Mouse (Mus musculus): ENCODE results near the gene Uvrag. TPM values are rescaled to one million over a fixed set of nuclear protein-coding genes. Genes with fewer than 3 reads are reported as not detected.

Gene Uvrag
- polyA plus RNA-seq, 1 experiment from 2014 or later: 10.1 TPM

DNA sequence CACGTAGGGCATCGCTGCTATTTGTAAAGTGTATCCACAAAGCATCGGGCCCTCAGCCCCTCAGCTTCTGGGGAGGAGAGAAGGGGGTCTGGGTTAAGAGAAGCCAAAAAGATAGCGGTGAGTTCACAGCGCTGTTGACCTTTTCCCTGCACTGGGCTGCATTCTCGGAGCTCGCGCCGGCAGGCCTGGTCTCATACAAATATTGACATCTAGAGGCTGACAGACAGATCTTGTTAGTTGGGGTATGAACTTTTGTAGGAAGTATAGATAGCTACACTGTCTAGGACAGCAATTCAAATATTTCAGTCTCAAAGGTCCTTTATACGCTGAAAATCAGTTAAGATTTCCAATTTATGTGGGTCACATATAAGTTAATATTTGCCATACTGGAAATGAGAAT, 205.7 kb downstream of the Uvrag start:
- DNase-seq (ENCODE audit: low spot score, missing footprints) (no peak), ATAC-seq (ENCODE audit: low FRiP score) (no peak)
- H3K36me3 ChIP-seq (ENCODE audit: control insufficient read depth, insufficient read depth, low read length): no peaks in the 10 kb centered on the region
- H3K4me3 ChIP-seq (ENCODE audit: low read depth, low read length): no peak overlapping the region
- H3K27me3 ChIP-seq (ENCODE audit: control insufficient read depth, insufficient read depth, low read length): no peaks in the 10 kb centered on the region
- no peaks in the 10 kb centered on the region; the same call in 1 of the 2 replicates for H3K4me1 ChIP-seq (ENCODE audit: control insufficient read depth, insufficient read depth, low read length)
- H3K9ac ChIP-seq (ENCODE audit: low read length): no peak overlapping the region
- H3K27ac ChIP-seq (ENCODE audit: low read depth, low read length): no peak overlapping the region
- no peaks in the 10 kb centered on the region for H3K9me3 ChIP-seq (ENCODE audit: control insufficient read depth, low read length)
- H3K4me2 ChIP-seq: no peak overlapping the region
- WGBS: 85% methylated on average over 10 of the region's 10 CpGs

DNA sequence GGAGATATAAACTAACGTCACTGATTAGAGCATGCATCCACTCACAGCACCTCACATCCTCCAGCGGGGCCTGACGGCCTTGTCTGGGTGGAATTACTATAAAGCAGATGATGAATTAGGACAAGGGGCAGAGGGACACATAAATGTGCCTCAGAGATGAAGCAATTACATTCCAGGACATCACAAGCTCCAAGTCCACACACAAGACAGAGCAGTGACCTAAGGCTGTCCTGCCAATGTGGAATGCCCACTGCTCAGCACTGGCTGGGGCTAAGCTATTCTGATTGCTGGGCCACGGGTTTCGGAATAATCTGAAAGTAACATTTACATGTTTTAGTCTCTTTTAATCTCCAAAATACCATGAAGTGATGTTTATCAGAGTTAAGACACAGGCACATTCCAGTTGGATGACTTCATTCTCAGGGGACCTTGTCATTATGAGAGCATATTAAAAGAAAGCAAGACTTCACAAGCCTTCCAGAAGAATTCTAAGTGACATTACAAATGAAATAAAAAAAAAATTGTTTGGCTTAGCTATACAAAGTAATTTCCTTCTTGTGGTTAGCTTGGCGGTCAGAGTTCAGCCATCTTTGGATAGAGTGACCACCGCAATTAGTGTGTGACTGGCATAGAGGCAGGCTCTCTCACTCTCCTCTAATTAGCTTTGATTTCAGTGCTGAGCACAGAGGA, 212.5 kb downstream of the Uvrag start:
- 86% methylated on average over 7 of the region's 7 CpGs for WGBS
- no peaks in the 10 kb centered on the region for H3K27me3 ChIP-seq (ENCODE audit: control insufficient read depth, insufficient read depth, low read length)
- peak; percentile 39 for DNase-seq (ENCODE audit: low spot score, missing footprints)
- H3K9ac ChIP-seq (ENCODE audit: low read length): no peak overlapping the region
- no peak overlapping the region for H3K4me3 ChIP-seq (ENCODE audit: low read depth, low read length)
- no peak for ATAC-seq (ENCODE audit: low FRiP score)
- H3K4me2 ChIP-seq: no peak overlapping the region
- no peak overlapping the region for H3K27ac ChIP-seq (ENCODE audit: low read depth, low read length)
- no peaks in the 10 kb centered on the region for H3K9me3 ChIP-seq (ENCODE audit: control insufficient read depth, low read length)
- H3K36me3 ChIP-seq (ENCODE audit: control insufficient read depth, insufficient read depth, low read length): no peaks in the 10 kb centered on the region
- peaks cover 6% of the 10 kb centered on the region; the same call in 1 of the 2 replicates for H3K4me1 ChIP-seq (ENCODE audit: control insufficient read depth, insufficient read depth, low read length)

DNA sequence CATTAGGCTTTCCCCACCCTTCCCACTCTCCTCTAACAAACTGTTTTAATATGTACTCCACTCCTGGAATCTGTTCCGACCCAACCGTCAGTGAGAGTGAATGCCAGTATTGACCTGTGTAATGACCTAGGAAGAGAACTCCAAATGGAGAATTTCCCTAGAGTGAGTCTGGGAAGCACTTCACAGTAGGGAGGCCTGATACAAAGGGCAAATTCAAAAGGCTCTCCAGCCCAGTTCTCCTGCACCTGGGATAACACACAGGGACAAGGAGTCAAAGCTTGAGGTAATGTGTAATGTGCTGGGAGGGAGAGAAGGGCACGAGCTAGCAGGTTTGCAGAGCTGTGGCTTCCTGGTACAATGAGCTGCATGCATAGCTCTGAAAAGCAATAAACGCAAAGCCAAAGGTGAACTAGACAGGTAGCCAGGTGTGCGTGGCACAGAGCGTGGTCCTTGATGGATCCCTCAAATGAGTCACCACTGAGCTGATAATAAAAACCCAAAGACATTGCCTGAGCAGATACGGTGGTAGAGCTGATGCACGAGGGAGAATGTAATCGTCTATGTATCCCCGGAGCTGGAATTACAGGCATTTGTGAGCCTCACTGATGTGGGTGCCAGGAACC, 213.9 kb downstream of the Uvrag start:
- Histone ChIP-seq H3K4me1 (ENCODE audit: control insufficient read depth, insufficient read depth, low read length) (peaks cover 6% of the 10 kb centered on the region; the same call in 1 of the 2 replicates), H3K9ac (ENCODE audit: low read length) (no peak overlapping the region), H3K9me3 (ENCODE audit: control insufficient read depth, low read length) (no peaks in the 10 kb centered on the region), H3K4me3 (ENCODE audit: low read depth, low read length) (no peak overlapping the region), H3K36me3 (ENCODE audit: control insufficient read depth, insufficient read depth, low read length) (no peaks in the 10 kb centered on the region), H3K27ac (ENCODE audit: low read depth, low read length) (no peak overlapping the region), H3K27me3 (ENCODE audit: control insufficient read depth, insufficient read depth, low read length) (no peaks in the 10 kb centered on the region), H3K4me2 (no peak overlapping the region)
- WGBS: 81% methylated on average over 10 of the region's 10 CpGs
- ATAC-seq (ENCODE audit: low FRiP score): no peak
- DNase-seq (ENCODE audit: low spot score, missing footprints): peak; percentile 78

DNA sequence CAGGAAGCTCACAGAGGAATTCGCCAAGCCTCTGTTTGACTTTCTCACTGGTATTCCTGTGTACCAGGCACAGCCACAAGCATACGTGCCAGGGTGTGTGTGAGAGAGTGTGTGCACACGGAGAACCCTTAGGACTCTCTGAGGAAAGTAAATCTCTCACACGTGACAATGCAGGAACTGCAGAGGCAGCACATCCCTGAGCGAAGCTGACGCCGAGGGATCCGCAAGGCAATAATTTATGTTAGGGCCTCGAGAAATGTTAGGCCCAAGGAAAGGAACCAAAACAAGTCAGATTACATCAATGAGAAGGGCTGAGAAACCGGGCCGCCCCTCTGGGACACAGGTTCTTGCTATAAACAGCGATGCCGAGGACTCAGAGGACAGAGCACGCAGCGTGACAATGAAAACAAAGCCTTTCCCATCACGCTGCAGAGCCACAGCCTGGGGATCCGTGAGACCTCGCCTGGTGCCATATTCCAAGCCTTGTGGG, 216.5 kb downstream of the Uvrag start:
- DNase-seq (ENCODE audit: low spot score, missing footprints) (peak; percentile 88), ATAC-seq (ENCODE audit: low FRiP score) (no peak)
- Histone ChIP-seq H3K9me3 (ENCODE audit: control insufficient read depth, low read length) (no peaks in the 10 kb centered on the region), H3K4me1 (ENCODE audit: control insufficient read depth, insufficient read depth, low read length) (peaks cover 6% of the 10 kb centered on the region; the same call in 1 of the 2 replicates), H3K27me3 (ENCODE audit: control insufficient read depth, insufficient read depth, low read length) (no peaks in the 10 kb centered on the region), H3K36me3 (ENCODE audit: control insufficient read depth, insufficient read depth, low read length) (no peaks in the 10 kb centered on the region), H3K9ac (ENCODE audit: low read length) (peak overlapping the region; percentile 44; the same call in 1 of the 2 replicates), H3K4me3 (ENCODE audit: low read depth, low read length) (no peak overlapping the region), H3K4me2 (no peak overlapping the region), H3K27ac (ENCODE audit: low read depth, low read length) (no peak overlapping the region)
- 49% methylated on average over 18 of the region's 18 CpGs for WGBS

DNA sequence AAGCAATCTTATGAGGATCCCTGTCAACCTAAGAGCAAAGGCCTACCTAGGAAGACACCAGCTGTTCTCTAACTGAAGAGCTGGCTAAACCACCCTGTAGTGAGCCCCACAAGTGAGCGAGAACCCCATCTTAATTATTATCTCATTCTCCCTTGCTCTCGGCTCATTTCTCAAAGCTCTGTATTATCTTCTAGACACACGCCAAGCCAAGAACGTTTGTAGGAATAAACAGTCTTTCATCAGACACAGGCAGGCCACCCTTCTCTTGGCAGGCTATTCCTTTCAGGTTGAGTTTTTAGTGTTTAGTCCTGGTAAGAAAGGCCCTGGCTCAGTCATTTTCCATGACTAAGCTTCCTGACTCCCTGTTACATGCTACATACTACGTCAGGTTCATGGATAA, 218.0 kb downstream of the Uvrag start:
- Histone ChIP-seq H3K27me3 (ENCODE audit: control insufficient read depth, insufficient read depth, low read length) (no peaks in the 10 kb centered on the region), H3K36me3 (ENCODE audit: control insufficient read depth, insufficient read depth, low read length) (no peaks in the 10 kb centered on the region), H3K27ac (ENCODE audit: low read depth, low read length) (no peak overlapping the region), H3K4me3 (ENCODE audit: low read depth, low read length) (no peak overlapping the region), H3K9ac (ENCODE audit: low read length) (no peak overlapping the region), H3K4me1 (ENCODE audit: control insufficient read depth, insufficient read depth, low read length) (peaks cover 6% of the 10 kb centered on the region; the same call in 1 of the 2 replicates), H3K9me3 (ENCODE audit: control insufficient read depth, low read length) (no peaks in the 10 kb centered on the region), H3K4me2 (no peak overlapping the region)
- no peak for ATAC-seq (ENCODE audit: low FRiP score)
- 91% methylated on average over 5 of the region's 5 CpGs for WGBS
- DNase-seq (ENCODE audit: low spot score, missing footprints): no peak

DNA sequence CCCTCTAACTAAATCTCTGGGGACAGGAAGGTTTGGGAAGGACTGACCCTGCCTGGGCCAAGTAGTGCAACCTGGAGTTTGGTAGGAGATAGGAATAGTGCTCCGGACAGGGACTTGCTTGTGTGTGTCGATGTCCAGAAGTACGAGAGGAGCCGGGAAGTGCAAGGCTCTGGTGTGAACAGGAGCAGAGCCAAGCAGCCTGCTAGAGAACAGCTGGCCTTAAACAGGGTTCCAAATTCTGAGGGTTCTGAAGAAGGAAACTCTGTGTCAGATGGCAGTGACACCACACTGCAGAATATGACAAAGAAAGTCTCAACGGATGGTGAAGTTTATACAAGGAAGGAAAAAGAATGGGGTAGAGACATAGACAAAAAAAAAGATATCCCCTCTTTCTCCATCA, 223.5 kb downstream of the Uvrag start:
- 93% methylated on average over 5 of the region's 5 CpGs for WGBS
- Histone ChIP-seq H3K4me3 (ENCODE audit: low read depth, low read length) (no peak overlapping the region), H3K9ac (ENCODE audit: low read length) (no peak overlapping the region), H3K4me1 (ENCODE audit: control insufficient read depth, insufficient read depth, low read length) (no peaks in the 10 kb centered on the region), H3K36me3 (ENCODE audit: control insufficient read depth, insufficient read depth, low read length) (no peaks in the 10 kb centered on the region), H3K27me3 (ENCODE audit: control insufficient read depth, insufficient read depth, low read length) (no peaks in the 10 kb centered on the region), H3K9me3 (ENCODE audit: control insufficient read depth, low read length) (no peaks in the 10 kb centered on the region), H3K27ac (ENCODE audit: low read depth, low read length) (no peak overlapping the region), H3K4me2 (no peak overlapping the region)
- ATAC-seq (ENCODE audit: low FRiP score) (no peak), DNase-seq (ENCODE audit: low spot score, missing footprints) (peak; percentile 17)

DNA sequence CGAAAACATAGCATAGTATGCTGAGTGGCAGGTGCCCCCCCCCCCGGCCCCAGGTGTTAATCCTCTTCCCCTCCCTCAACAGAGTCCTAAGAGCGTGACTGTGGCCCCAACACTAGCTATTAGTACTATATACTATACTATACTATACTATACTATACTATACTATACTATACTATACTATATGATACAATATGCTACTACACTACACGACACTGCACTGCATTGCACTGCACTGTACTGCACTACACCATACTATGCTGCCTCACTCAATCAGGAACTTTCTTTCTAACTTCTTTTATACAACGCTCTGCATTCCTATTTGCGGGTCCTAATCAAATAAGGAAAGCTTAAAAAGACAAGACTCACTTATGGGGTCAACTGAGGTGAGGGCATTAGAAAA, 224.4 kb downstream of the Uvrag start:
- H3K9me3 ChIP-seq (ENCODE audit: control insufficient read depth, low read length): no peaks in the 10 kb centered on the region
- 78% methylated on average over 6 of the region's 6 CpGs for WGBS

DNA sequence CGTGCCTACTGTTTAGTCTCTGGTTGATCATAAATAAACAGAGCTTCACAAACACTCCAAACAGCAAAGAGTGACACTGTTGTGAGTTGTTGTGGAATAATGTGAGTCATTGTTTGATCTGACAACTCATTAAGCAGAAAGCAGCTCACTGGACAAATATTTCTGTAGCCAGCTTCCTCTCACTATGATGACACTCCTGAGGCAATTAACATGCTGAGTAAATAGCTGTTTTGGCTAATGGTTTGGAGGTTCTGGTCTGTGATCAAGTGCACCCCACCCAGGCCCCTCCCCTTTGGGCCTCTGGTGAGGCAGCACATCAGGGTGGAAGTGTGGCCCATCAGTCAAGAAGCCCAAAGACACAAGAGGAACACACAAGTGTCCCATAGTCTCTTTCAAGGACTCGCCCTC, 228.0 kb downstream of the Uvrag start:
- DNase-seq (ENCODE audit: low spot score, missing footprints): no peak
- H3K27me3 ChIP-seq (ENCODE audit: control insufficient read depth, insufficient read depth, low read length): no peaks in the 10 kb centered on the region
- H3K36me3 ChIP-seq (ENCODE audit: control insufficient read depth, insufficient read depth, low read length): no peaks in the 10 kb centered on the region
- H3K4me1 ChIP-seq (ENCODE audit: control insufficient read depth, insufficient read depth, low read length): no peaks in the 10 kb centered on the region
- ATAC-seq (ENCODE audit: low FRiP score): no peak
- H3K9ac ChIP-seq (ENCODE audit: low read length): no peak overlapping the region
- no peak overlapping the region for H3K27ac ChIP-seq (ENCODE audit: low read depth, low read length)
- no peak overlapping the region for H3K4me2 ChIP-seq
- H3K4me3 ChIP-seq (ENCODE audit: low read depth, low read length): no peak overlapping the region
- H3K9me3 ChIP-seq (ENCODE audit: control insufficient read depth, low read length): no peaks in the 10 kb centered on the region
- 80% methylated on average over 2 of the region's 2 CpGs for WGBS

More for the DNA sequence above, 224.4 kb downstream of the Uvrag start:
- H3K9ac ChIP-seq (ENCODE audit: low read length): no peak overlapping the region
- no peaks in the 10 kb centered on the region for H3K4me1 ChIP-seq (ENCODE audit: control insufficient read depth, insufficient read depth, low read length)
- H3K4me3 ChIP-seq (ENCODE audit: low read depth, low read length): no peak overlapping the region
- H3K27ac ChIP-seq (ENCODE audit: low read depth, low read length): no peak overlapping the region
- peak; percentile 37 for DNase-seq (ENCODE audit: low spot score, missing footprints)
- H3K4me2 ChIP-seq: no peak overlapping the region
- no peaks in the 10 kb centered on the region for H3K36me3 ChIP-seq (ENCODE audit: control insufficient read depth, insufficient read depth, low read length)
- no peak for ATAC-seq (ENCODE audit: low FRiP score)
- H3K27me3 ChIP-seq (ENCODE audit: control insufficient read depth, insufficient read depth, low read length): no peaks in the 10 kb centered on the region

DNA sequence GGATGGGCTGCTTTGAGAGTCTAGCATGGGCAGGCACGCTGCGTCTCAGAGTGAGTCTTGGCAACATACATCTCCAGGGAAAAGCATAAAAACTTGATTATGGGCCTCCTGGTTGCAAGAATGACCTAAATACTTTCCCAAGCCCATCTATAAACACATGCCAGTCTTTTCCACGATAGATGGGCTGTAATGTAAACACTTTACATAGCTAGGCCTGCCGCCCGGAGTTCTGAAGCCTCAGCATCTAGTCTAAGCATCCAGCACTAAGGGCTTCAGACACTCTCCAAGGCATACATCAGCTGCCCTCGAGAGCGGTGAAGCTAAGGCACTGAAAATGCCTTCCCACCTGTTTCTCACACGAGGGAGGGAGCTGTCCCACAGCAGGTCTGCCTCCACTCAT, 229.7 kb downstream of the Uvrag start:
- Histone ChIP-seq H3K4me3 (ENCODE audit: low read depth, low read length) (no peak overlapping the region), H3K9me3 (ENCODE audit: control insufficient read depth, low read length) (no peaks in the 10 kb centered on the region), H3K36me3 (ENCODE audit: control insufficient read depth, insufficient read depth, low read length) (no peaks in the 10 kb centered on the region), H3K27ac (ENCODE audit: low read depth, low read length) (no peak overlapping the region), H3K4me2 (no peak overlapping the region), H3K9ac (ENCODE audit: low read length) (no peak overlapping the region), H3K27me3 (ENCODE audit: control insufficient read depth, insufficient read depth, low read length) (no peaks in the 10 kb centered on the region), H3K4me1 (ENCODE audit: control insufficient read depth, insufficient read depth, low read length) (no peaks in the 10 kb centered on the region)
- ATAC-seq (ENCODE audit: low FRiP score): no peak
- no peak for DNase-seq (ENCODE audit: low spot score, missing footprints)
- WGBS: 87% methylated on average over 8 of the region's 8 CpGs
